Mouse (Mus musculus) hindbrain, embryonic 15.5 days (tissue): ENCODE results near the gene Foxa3. TPM values are rescaled to one million over a fixed set of nuclear protein-coding genes. Genes with fewer than 3 reads are reported as not detected.

ENCODE experiments used
- ATAC-seq: fragments of 200-750 bp; cut with Nextera tagmentation; 2 replicates; pipeline ENCODE4 v1.8.0; 2017; ENCODE audit warnings: low read depth, moderate number of reproducible peaks, moderate TSS enrichment; ENCODE audit not compliant: low FRiP score
- H3K27ac ChIP-seq: fragments of 300-500 bp; sonication (generic); replicated peaks from 2 replicates; pipeline ENCODE4 v1.5.1; 2015; ENCODE audit warnings: mild to moderate bottlenecking, inconsistent platforms
- H3K27me3 ChIP-seq: fragments of 300-500 bp; sonication (generic); 2 replicates; pipeline ENCODE4 v1.6.1; 2015; ENCODE audit warnings: control low read depth, inconsistent platforms
- H3K36me3 ChIP-seq: fragments of 300-500 bp; sonication (generic); 2 replicates; pipeline ENCODE4 v1.6.1; 2015; ENCODE audit warnings: control low read depth, inconsistent platforms
- H3K4me1 ChIP-seq: fragments of 300-500 bp; sonication (generic); replicated peaks from 2 replicates; pipeline ENCODE4 v1.6.1; 2015; ENCODE audit warnings: control low read depth, inconsistent platforms
- H3K4me2 ChIP-seq: fragments of 300-500 bp; sonication (generic); 2 replicates; pipeline ENCODE4 v1.6.1; 2015; ENCODE audit warnings: moderate library complexity, mild to moderate bottlenecking, inconsistent platforms
- H3K4me3 ChIP-seq: fragments of 300-500 bp; sonication (generic); 2 replicates; pipeline ENCODE4 v1.5.1; 2015; ENCODE audit warnings: mild to moderate bottlenecking, inconsistent platforms
- H3K9ac ChIP-seq: fragments of 300-500 bp; sonication (generic); 2 replicates; pipeline ENCODE4 v1.6.1; 2015; ENCODE audit warnings: inconsistent platforms
- H3K9me3 ChIP-seq: fragments of 300-500 bp; sonication (generic); 2 replicates; pipeline ENCODE4 v1.6.1; 2016; ENCODE audit warnings: control low read depth, inconsistent platforms
- WGBS: fragments of 180-500 bp; shearing (Covaris S2); methylation state at CpG from one replicate; pipeline ENCODE4 v1.1.7; 2015; 5-methylcytosine and 5-hydroxymethylcytosine counted together
- polyA plus RNA-seq: library from polyadenylated mRNA; unstranded; fragments of >200 nt; fragmentation: Nextera tagmentation; extraction: Ambion mirVana; gene quantifications from 2 replicates; pipeline ENCODE4 v1.2.1, GENCODE M21; 2015

Gene Foxa3
- polyA plus RNA-seq, 1 experiment from 2014 or later: not detected

GRCm38 (mm10) chr7:19005417-19006121, 17.8 kb downstream of the Foxa3 start:
- Histone ChIP-seq H3K4me3 (peak overlapping the region; percentile 85), H3K36me3 (peaks cover 13% of the 10 kb centered on the region), H3K4me1 (peaks cover 46% of the 10 kb centered on the region), H3K9ac (0 out of 2 replicates have a peak overlapping the region, but pooled peaks have one; percentile 95), H3K27ac (no peak overlapping the region), H3K9me3 (no peaks in the 10 kb centered on the region), H3K4me2 (peak overlapping the region; percentile 97), H3K27me3 (no peaks in the 10 kb centered on the region)
- 78% methylated on average over 34 of the region's 34 CpGs for WGBS
- no peak for ATAC-seq

- ATAC-seq: no peak
- Histone ChIP-seq H3K27ac (peak overlapping the region; percentile 94), H3K9ac (peak overlapping the region; percentile 95), H3K4me2 (peak overlapping the region; percentile 97), H3K36me3 (peaks cover 13% of the 10 kb centered on the region), H3K27me3 (no peaks in the 10 kb centered on the region), H3K4me3 (peak overlapping the region; percentile 85), H3K9me3 (no peaks in the 10 kb centered on the region), H3K4me1 (peaks cover 51% of the 10 kb centered on the region)
- 6% methylated on average over 34 of the region's 34 CpGs for WGBS
Measured at GRCm38 (mm10) chr7:19004631-19005079, 18.7 kb downstream of the Foxa3 start.

DNA sequence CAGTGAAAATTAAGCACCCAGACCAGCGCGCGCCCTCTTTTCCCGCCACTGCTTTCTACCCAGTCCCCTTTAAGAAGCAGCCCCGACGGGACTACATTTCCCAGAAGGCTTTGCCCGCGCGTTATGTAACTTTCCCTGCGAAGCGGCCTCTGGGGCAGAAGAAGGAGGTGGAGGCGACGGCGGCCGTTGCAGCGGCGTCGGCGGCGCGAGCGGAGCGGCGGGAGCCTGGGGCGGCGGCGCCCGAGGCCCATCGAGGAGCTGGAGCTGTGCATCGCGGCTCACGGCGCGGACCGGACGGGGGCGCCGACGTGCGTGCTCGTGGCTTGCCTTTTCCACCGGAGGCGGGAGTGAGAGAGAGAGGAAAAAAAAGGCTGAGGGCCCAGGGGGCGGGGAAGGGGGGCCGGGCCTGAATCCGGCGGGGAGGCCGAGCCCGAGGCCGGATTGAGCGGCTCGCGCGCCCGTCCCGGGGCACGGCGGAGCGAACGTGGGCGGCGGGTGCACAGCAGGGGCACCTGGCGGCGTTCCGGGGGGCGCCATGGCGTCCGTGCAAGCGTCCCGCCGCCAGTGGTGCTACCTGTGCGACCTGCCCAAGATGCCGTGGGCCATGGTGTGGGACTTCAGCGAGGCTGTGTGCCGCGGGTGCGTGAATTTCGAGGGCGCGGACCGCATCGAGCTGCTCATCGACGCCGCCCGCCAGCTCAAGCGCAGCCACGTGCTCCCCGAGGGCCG, 19.3 kb downstream of the Foxa3 start, which contains the start of gene Irf2bp1:
Irf2bp1 (plus strand) TSS at position 143 of the 729 bp plus-strand sequence.
- Histone ChIP-seq H3K4me3 (peak within 1 kb of the TSS; percentile 85), H3K36me3 (peaks cover 13% of the 10 kb centered on the region), H3K27ac (peak within 1 kb of the TSS; percentile 94), H3K4me2 (peak within 1 kb of the TSS; percentile 97), H3K27me3 (no peaks in the 10 kb centered on the region), H3K9me3 (no peaks in the 10 kb centered on the region), H3K4me1 (peaks cover 51% of the 10 kb centered on the region), H3K9ac (peak within 1 kb of the TSS; percentile 95)
- WGBS: under 1% methylated on average over 75 of the region's 90 CpGs
- peak; percentile 65 for ATAC-seq

DNA sequence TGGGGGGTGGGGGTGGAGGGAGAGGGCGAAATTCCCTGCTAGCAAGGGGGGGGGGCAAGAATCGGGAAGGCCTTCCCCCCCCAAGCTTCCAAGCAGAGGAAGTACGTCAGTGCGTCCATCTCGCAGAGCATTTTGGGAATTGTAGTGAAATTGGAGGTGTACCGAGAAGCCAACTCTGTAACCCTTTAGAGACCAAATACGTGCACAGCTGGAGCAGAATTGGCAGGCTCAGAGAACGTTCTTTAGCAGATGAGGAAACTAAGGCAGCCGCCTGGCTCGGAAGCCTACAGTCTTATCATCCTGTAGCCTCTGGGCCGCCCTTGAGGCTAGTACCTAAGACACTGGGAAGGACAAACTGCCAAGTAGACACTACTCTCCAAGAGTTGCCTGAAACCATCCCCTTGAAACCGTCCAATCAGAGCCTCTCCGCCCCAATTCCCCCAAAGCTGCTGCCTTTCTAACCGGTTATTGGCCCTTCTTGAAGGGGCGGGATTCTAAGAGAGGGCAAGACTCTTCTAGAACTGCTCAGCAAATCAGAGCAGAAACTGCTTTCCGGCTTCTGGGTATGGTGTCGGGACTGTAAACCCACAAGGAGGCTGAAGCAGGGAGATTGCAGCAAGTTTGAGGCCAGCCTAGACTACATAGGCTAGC, 20.4 kb downstream of the Foxa3 start:
- 1% methylated on average over 17 of the region's 17 CpGs for WGBS

GRCm38 (mm10) chr7:19002115-19002514, 21.2 kb downstream of the Foxa3 start:
- Histone ChIP-seq H3K9me3 (no peaks in the 10 kb centered on the region), H3K4me1 (peaks cover 46% of the 10 kb centered on the region), H3K4me3 (peak overlapping the region; percentile 43), H3K4me2 (peak overlapping the region; percentile 74), H3K27me3 (no peaks in the 10 kb centered on the region), H3K27ac (peak overlapping the region; percentile 73), H3K36me3 (peaks cover 12% of the 10 kb centered on the region), H3K9ac (peak overlapping the region; percentile 66; the same call in 1 of the 2 replicates)
- ATAC-seq: no peak
- WGBS: 46% methylated on average over 4 of the region's 4 CpGs

More for the DNA sequence above, 20.4 kb downstream of the Foxa3 start:
- Histone ChIP-seq H3K27me3 (no peaks in the 10 kb centered on the region), H3K27ac (peak overlapping the region; percentile 73), H3K9me3 (no peaks in the 10 kb centered on the region), H3K4me2 (peak overlapping the region; percentile 74), H3K4me3 (peak overlapping the region; percentile 43), H3K36me3 (peaks cover 13% of the 10 kb centered on the region), H3K4me1 (peaks cover 51% of the 10 kb centered on the region), H3K9ac (peak overlapping the region; percentile 66)
- ATAC-seq: peak; percentile 49

DNA sequence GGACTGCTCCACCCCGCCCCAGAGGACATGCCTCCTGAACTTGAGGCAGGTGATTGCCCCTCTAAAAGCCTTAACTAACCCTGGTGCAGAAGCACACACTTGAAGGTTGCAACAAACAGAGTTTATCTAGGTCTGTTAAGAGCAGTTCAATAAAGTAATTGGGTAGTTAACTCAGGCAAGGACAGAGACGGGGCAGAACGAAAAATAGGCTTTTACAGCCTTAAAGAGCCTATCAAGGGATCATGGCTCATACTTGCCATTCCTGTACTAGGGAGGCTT, 21.6 kb downstream of the Foxa3 start:
- peaks cover 43% of the 10 kb centered on the region for H3K4me1 ChIP-seq

GRCm38 (mm10) chr7:19001066-19001806, 22.1 kb downstream of the Foxa3 start:
- no peak overlapping the region for H3K27ac ChIP-seq
- H3K27me3 ChIP-seq: no peaks in the 10 kb centered on the region
- peaks cover 9% of the 10 kb centered on the region for H3K36me3 ChIP-seq
- no peaks in the 10 kb centered on the region for H3K9me3 ChIP-seq
- no peak for ATAC-seq
- WGBS: 44% methylated on average over 17 of the region's 18 CpGs
- H3K4me2 ChIP-seq: peak overlapping the region; percentile 45
- peak overlapping the region; percentile 24 for H3K4me3 ChIP-seq
- peaks cover 38% of the 10 kb centered on the region for H3K4me1 ChIP-seq
- no peak overlapping the region; the same call in 1 of the 2 replicates for H3K9ac ChIP-seq

More for the DNA sequence above, 21.6 kb downstream of the Foxa3 start:
- no peak for ATAC-seq
- Histone ChIP-seq H3K4me3 (no peak overlapping the region), H3K9ac (no peak overlapping the region), H3K36me3 (peaks cover 9% of the 10 kb centered on the region), H3K9me3 (no peaks in the 10 kb centered on the region), H3K27me3 (no peaks in the 10 kb centered on the region), H3K4me2 (no peak overlapping the region), H3K27ac (peak overlapping the region; percentile 73; the same call in 1 of the 2 replicates)
- WGBS: 78% methylated on average over 3 of the region's 3 CpGs

DNA sequence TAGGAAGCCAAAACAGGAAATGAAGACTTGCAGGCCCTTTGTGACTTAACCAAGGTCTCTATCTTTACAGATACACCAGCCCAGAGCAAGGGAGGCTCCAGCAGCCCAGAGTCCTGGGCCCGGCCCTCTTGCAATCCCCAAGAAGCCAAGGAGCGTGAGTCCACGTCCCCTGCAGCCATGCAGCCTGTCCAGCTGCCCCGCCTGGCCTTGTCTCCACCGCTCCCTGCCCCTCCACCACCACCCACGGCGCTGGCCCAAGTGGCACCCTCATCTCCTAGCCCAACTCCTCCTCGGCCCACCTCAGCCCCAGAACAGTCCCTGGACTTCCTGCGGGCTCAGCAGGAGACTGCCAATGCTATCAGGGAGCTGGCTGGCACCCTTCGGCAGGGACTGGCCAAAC, 22.9 kb downstream of the Foxa3 start:
- Histone ChIP-seq H3K4me1 (peaks cover 31% of the 10 kb centered on the region), H3K27me3 (no peaks in the 10 kb centered on the region), H3K36me3 (peaks cover 1% of the 10 kb centered on the region; the same call in 1 of the 2 replicates), H3K4me3 (peak overlapping the region; percentile 24), H3K27ac (no peak overlapping the region), H3K9me3 (no peaks in the 10 kb centered on the region), H3K9ac (peak overlapping the region; percentile 15; the same call in 1 of the 2 replicates), H3K4me2 (peak overlapping the region; percentile 45)
- ATAC-seq: no peak
- WGBS: 50% methylated on average over 10 of the region's 10 CpGs

GRCm38 (mm10) chr7:18998835-18999234, 24.5 kb downstream of the Foxa3 start:
- Histone ChIP-seq H3K4me1 (peaks cover 35% of the 10 kb centered on the region), H3K4me3 (no peak overlapping the region), H3K9ac (no peak overlapping the region), H3K9me3 (no peaks in the 10 kb centered on the region), H3K27ac (no peak overlapping the region), H3K27me3 (no peaks in the 10 kb centered on the region), H3K4me2 (no peak overlapping the region), H3K36me3 (no peaks in the 10 kb centered on the region)
- ATAC-seq: no peak
- 37% methylated on average over 9 of the region's 9 CpGs for WGBS

GRCm38 (mm10) chr7:18993036-18993435, 30.3 kb downstream of the Foxa3 start:
- Histone ChIP-seq H3K4me3 (peak overlapping the region; percentile 63), H3K36me3 (no peaks in the 10 kb centered on the region), H3K27ac (no peak overlapping the region), H3K4me2 (peak overlapping the region; percentile 87), H3K9ac (peak overlapping the region; percentile 56), H3K4me1 (peaks cover 47% of the 10 kb centered on the region), H3K27me3 (no peaks in the 10 kb centered on the region), H3K9me3 (no peaks in the 10 kb centered on the region)
- ATAC-seq: no peak
- WGBS: 81% methylated on average over 5 of the region's 5 CpGs

DNA sequence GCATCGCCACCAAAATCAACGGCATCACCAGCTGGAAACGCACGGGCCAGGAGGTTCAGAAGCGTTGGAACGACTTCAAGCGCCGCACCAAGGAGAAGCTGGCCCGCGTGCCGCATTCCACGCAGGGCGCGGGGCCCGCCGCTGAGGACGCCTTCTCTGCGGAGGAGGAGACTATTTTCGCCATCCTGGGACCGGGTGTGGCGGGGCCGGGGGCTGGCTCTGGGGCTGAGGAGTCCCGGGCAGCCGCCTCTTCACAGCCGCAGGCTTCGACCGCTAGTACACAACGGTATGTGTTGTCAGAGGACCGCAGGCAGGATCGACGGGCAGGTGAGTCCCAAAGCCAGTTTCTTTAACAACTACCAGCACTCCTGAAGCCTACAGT, 31.1 kb downstream of the Foxa3 start:
- peak overlapping the region; percentile 87 for H3K4me2 ChIP-seq
- peak overlapping the region; percentile 63 for H3K4me3 ChIP-seq
- H3K9ac ChIP-seq: peak overlapping the region; percentile 56
- peaks cover 47% of the 10 kb centered on the region for H3K4me1 ChIP-seq
- WGBS: 2% methylated on average over 31 of the region's 31 CpGs
- no peaks in the 10 kb centered on the region for H3K27me3 ChIP-seq
- H3K9me3 ChIP-seq: no peaks in the 10 kb centered on the region
- no peak for ATAC-seq
- H3K36me3 ChIP-seq: no peaks in the 10 kb centered on the region
- peak overlapping the region; percentile 96 for H3K27ac ChIP-seq
